Mouse (Mus musculus) midbrain, embryonic 13.5 days (tissue): Measurements from ENCODE around the gene Trpd52l3. TPM values are rescaled to one million over a fixed set of nuclear protein-coding genes. Genes with fewer than 3 reads are reported as not detected.
"Not testable (repeated sequence)": the region's sequence is repeated elsewhere in the genome, so short reads cannot be mapped to it uniquely, and the experiment has no call there.

ENCODE experiments used
- ATAC-seq: fragments of 200-750 bp; cut with Nextera tagmentation; 2 replicates; pipeline ENCODE4 v1.8.0; 2017; ENCODE audit warnings: mild to moderate bottlenecking, moderate TSS enrichment, moderate library complexity
- H3K27ac ChIP-seq: fragments of 300-500 bp; sonication (generic); 2 replicates; pipeline ENCODE4 v1.5.1; 2015; ENCODE audit warnings: inconsistent platforms, mild to moderate bottlenecking, moderate library complexity
- H3K27me3 ChIP-seq: fragments of 300-500 bp; sonication (generic); 2 replicates; pipeline ENCODE4 v1.6.1; 2015; ENCODE audit warnings: mild to moderate bottlenecking, inconsistent platforms
- H3K36me3 ChIP-seq: fragments of 300-500 bp; sonication (generic); 2 replicates; pipeline ENCODE4 v1.6.1; 2015; ENCODE audit warnings: mild to moderate bottlenecking, inconsistent platforms
- H3K4me1 ChIP-seq: fragments of 300-500 bp; sonication (generic); replicated peaks from 2 replicates; pipeline ENCODE4 v1.6.1; 2015; ENCODE audit warnings: inconsistent platforms
- H3K4me2 ChIP-seq: fragments of 300-500 bp; sonication (generic); replicated peaks from 2 replicates; pipeline ENCODE4 v1.6.1; 2015; ENCODE audit warnings: moderate library complexity, mild to moderate bottlenecking, inconsistent platforms
- H3K4me3 ChIP-seq: fragments of 300-500 bp; sonication (generic); replicated peaks from 2 replicates; pipeline ENCODE4 v1.5.1; 2015; ENCODE audit warnings: mild to moderate bottlenecking, inconsistent platforms
- H3K9ac ChIP-seq: fragments of 300-500 bp; sonication (generic); replicated peaks from 2 replicates; pipeline ENCODE4 v1.6.1; 2015; ENCODE audit warnings: mild to moderate bottlenecking, inconsistent platforms
- H3K9me3 ChIP-seq: fragments of 300-500 bp; sonication (generic); 2 replicates; pipeline ENCODE4 v1.6.1; 2016; ENCODE audit warnings: mild to moderate bottlenecking, inconsistent platforms
- WGBS: fragments of 180-500 bp; shearing (Covaris S2); methylation state at CpG from one replicate; pipeline ENCODE4 v1.1.7; 2015; 5-methylcytosine and 5-hydroxymethylcytosine counted together
- polyA plus RNA-seq: library from polyadenylated mRNA; unstranded; fragments of >200 nt; fragmentation: Nextera tagmentation; extraction: Ambion mirVana; gene quantifications from 2 replicates; pipeline ENCODE4 v1.2.1, GENCODE M21; 2015

Trpd52l3 gene
- polyA plus RNA-seq, 1 experiment from 2014 or later, result not detected

GRCm38 (mm10) chr19:30000406-30001365 is 2.9 kb upstream of the Trpd52l3 start:
- peak; percentile 77 for ATAC-seq
- H3K27ac ChIP-seq, result 0 out of 2 replicates have a peak overlapping the region, but pooled peaks have one; percentile 15
- no peaks in the 10 kb centered on the region for H3K27me3 ChIP-seq
- WGBS, result 24% methylated on average over 12 of the region's 12 CpGs
- H3K4me3 ChIP-seq, result no peak overlapping the region
- H3K4me1 ChIP-seq, result peaks cover 12% of the 10 kb centered on the region
- no peak overlapping the region for H3K9ac ChIP-seq
- H3K9me3 ChIP-seq, result no peaks in the 10 kb centered on the region
- no peaks in the 10 kb centered on the region for H3K36me3 ChIP-seq
- peak overlapping the region; percentile 39 for H3K4me2 ChIP-seq

DNA sequence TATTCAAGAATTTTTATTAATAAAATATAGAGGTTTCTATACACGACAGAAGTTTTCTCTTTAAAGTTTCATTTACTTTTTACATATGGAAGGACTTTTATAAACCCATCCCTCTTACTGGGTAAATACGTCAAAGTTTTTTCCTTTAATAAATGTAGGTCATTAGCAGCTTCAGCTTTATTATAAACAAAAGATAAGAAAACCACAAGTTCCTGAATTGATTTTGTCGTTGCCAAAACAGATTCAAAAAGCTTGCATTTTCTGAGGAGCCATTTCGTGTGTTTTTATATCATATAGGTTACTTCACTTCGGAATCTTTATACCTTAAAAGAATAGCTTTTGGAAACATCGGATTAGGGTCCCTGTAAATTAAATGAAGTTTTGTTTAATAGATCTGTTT is 2.0 kb upstream of the Trpd52l3 start:
- Histone ChIP-seq H3K4me1 (peaks cover 12% of the 10 kb centered on the region), H3K36me3 (no peaks in the 10 kb centered on the region), H3K9ac (no peak overlapping the region), H3K9me3 (no peaks in the 10 kb centered on the region), H3K27me3 (no peaks in the 10 kb centered on the region), H3K4me3 (no peak overlapping the region), H3K4me2 (no peak overlapping the region), H3K27ac (no peak overlapping the region)
- WGBS, result 90% methylated on average over 6 of the region's 6 CpGs
- ATAC-seq, result no peak

DNA sequence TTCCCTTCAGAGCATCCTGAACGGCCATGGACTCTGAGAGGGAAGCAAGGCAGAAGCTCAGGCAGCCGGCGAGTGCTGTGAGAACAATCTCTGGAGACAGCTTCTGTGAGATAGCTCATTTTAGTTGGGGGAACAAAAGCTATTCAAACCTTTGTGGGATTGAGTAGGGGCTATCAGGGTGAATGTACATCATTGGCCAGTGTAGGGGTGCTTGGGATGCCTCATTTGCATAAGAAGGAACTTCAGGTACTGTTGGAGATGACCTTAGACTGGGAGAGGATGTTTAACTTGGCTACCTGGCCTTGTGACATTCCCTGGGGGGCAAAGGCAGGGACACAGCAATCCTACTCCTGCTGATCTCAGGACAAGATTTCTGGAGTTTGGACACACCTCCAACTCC is 2.8 kb downstream of the Trpd52l3 start:
- no peak overlapping the region for H3K4me3 ChIP-seq
- no peaks in the 10 kb centered on the region for H3K27me3 ChIP-seq
- no peaks in the 10 kb centered on the region for H3K36me3 ChIP-seq
- no peak overlapping the region for H3K4me2 ChIP-seq
- no peak overlapping the region for H3K27ac ChIP-seq
- WGBS, result 74% methylated on average over 3 of the region's 3 CpGs
- no peak for ATAC-seq
- H3K9ac ChIP-seq, result no peak overlapping the region
- no peaks in the 10 kb centered on the region for H3K4me1 ChIP-seq
- H3K9me3 ChIP-seq, result no peaks in the 10 kb centered on the region

DNA sequence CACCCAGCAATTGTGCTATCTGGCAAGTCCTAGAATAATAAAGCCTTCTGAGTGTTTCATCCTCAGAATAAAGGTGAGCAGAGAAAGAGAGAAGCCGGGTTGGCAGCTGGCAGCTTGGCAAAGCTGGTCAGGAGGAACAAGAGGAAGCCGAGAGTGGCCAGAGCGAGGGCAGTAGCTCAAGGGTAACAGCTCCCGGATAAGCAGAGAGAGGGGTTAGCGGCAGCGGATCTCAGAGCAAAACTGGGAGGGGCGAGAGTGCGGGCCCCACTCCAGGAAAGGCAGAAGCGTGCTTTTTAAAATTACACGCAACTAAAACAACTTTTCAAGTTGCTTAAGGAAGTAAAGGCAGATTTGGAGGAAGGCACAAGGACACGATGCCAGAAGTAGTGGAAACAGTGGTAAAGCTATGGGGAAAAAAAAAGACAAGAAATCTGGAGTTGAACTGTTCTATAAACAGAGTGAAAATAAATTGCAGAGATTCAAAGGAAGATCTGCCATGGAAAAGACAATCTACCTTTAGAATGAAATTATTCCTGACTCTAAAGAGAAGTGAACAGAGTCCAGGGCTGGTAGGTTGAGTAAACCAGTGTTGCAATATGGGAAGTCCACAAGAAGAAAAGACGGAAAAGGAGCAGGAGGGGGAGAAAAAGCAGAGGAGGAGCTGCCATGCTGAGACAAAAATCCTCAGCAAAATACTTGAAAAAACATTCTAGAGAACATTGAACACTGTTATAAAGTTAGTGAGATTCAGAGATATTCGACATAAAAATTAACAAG is 7.1 kb downstream of the Trpd52l3 start:
- no peak for ATAC-seq
- Histone ChIP-seq H3K9ac (no peak overlapping the region), H3K9me3 (no peaks in the 10 kb centered on the region), H3K4me1 (no peaks in the 10 kb centered on the region), H3K36me3 (no peaks in the 10 kb centered on the region), H3K27ac (no peak overlapping the region), H3K4me2 (no peak overlapping the region), H3K4me3 (no peak overlapping the region), H3K27me3 (no peaks in the 10 kb centered on the region)
- WGBS, result 79% methylated on average over 13 of the region's 13 CpGs

GRCm38 (mm10) chr19:30014331-30014730 is 10.7 kb downstream of the Trpd52l3 start:
- H3K9ac ChIP-seq, result no peak overlapping the region
- H3K36me3 ChIP-seq, result no peaks in the 10 kb centered on the region
- no peaks in the 10 kb centered on the region for H3K4me1 ChIP-seq
- no peaks in the 10 kb centered on the region for H3K27me3 ChIP-seq
- no peak for ATAC-seq
- WGBS, result 91% methylated on average over 3 of the region's 3 CpGs
- no peak overlapping the region for H3K4me3 ChIP-seq
- H3K9me3 ChIP-seq, result no peaks in the 10 kb centered on the region
- H3K27ac ChIP-seq, result no peak overlapping the region
- no peak overlapping the region for H3K4me2 ChIP-seq

DNA sequence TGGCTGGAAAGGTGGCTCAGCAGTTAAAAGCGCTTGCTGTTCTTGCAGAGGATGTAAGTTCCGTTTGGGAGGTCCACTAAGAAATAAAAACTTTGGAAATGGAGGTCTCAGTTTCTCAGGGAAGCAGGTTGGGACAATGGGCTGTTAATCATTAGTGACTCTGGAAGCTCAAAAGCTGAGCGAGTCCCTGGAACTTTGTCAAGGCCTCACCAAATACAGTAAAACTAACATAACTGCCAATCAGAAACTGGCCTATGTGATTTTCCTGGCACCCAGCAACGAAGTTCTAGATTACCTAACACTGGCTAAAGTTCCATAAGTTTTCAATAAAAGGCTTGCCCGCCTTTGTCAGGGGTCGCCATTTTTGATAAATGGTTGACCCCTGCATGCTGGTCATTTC is 12.6 kb downstream of the Trpd52l3 start:
- WGBS, result 88% methylated on average over 6 of the region's 6 CpGs
- Histone ChIP-seq H3K4me2 (no peak overlapping the region), H3K9ac (no peak overlapping the region), H3K9me3 (no peaks in the 10 kb centered on the region), H3K27me3 (no peaks in the 10 kb centered on the region), H3K4me1 (no peaks in the 10 kb centered on the region), H3K27ac (no peak overlapping the region), H3K36me3 (no peaks in the 10 kb centered on the region), H3K4me3 (no peak overlapping the region)
- ATAC-seq, result no peak

DNA sequence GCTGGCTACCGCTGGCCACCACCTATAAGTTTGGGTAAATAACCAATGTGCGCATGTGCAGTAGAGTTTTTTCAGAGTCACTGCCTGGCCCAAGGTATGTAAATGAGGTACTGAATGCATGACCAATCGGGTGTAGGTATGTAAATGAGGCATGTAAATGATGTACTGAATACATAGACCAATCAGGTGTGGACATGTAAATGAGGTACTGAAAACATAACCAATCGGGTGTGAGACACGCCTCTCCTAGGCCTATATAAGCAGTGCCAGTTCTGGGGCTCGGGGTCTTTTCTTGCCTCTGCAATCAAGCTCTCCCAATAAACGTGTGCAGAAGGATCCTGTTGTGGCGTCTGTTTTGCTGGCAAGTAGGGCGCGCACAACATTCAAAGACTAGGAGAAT is 19.8 kb downstream of the Trpd52l3 start:
- H3K4me3 ChIP-seq, H3K27ac ChIP-seq, H3K4me1 ChIP-seq, H3K9ac ChIP-seq, H3K27me3 ChIP-seq, H3K9me3 ChIP-seq, ATAC-seq, H3K4me2 ChIP-seq, H3K36me3 ChIP-seq: not testable (repeated sequence)
- WGBS, result 93% methylated on average over 10 of the region's 10 CpGs

- H3K27me3 ChIP-seq, result no peaks in the 10 kb centered on the region
- ATAC-seq, result no peak
- peak overlapping the region; percentile 83 for H3K4me2 ChIP-seq
- peak overlapping the region; percentile 100; the same call in 1 of the 2 replicates for H3K9ac ChIP-seq
- H3K4me1 ChIP-seq, result peaks cover 38% of the 10 kb centered on the region
- peak overlapping the region; percentile 93; the same call in 1 of the 2 replicates for H3K27ac ChIP-seq
- peak overlapping the region; percentile 99 for H3K4me3 ChIP-seq
- H3K9me3 ChIP-seq, result no peaks in the 10 kb centered on the region
- WGBS, result 23% methylated on average over 11 of the region's 11 CpGs
- no peaks in the 10 kb centered on the region for H3K36me3 ChIP-seq
These were observed 25.6 kb downstream of the Trpd52l3 start for GRCm38 (mm10) chr19:30029002-30029710.

- Histone ChIP-seq H3K27ac (peak within 1 kb of the TSS; percentile 93), H3K4me2 (peak within 1 kb of the TSS; percentile 83), H3K27me3 (no peaks in the 10 kb centered on the region), H3K4me1 (peaks cover 45% of the 10 kb centered on the region), H3K4me3 (peak within 1 kb of the TSS; percentile 99), H3K36me3 (no peaks in the 10 kb centered on the region), H3K9ac (peak within 1 kb of the TSS; percentile 100), H3K9me3 (no peaks in the 10 kb centered on the region)
- ATAC-seq, result peak; percentile 96
- under 1% methylated on average over 74 of the region's 74 CpGs for WGBS
These were observed 26.5 kb downstream of the Trpd52l3 start, which contains the start of gene Uhrf2 for GRCm38 (mm10) chr19:30029894-30030635. Uhrf2 (plus strand) TSS chr19:30030513.

GRCm38 (mm10) chr19:30030636-30031467 is 27.3 kb downstream of the Trpd52l3 start:
- under 1% methylated on average over 71 of the region's 92 CpGs for WGBS
- Histone ChIP-seq H3K4me1 (peaks cover 51% of the 10 kb centered on the region), H3K4me2 (peak overlapping the region; percentile 83), H3K9me3 (no peaks in the 10 kb centered on the region), H3K36me3 (no peaks in the 10 kb centered on the region), H3K9ac (peak overlapping the region; percentile 100), H3K27ac (peak overlapping the region; percentile 93), H3K27me3 (no peaks in the 10 kb centered on the region), H3K4me3 (peak overlapping the region; percentile 99)
- ATAC-seq, result no peak
